Mouse (Mus musculus): ENCODE results near the gene Gm20388.

DNA sequence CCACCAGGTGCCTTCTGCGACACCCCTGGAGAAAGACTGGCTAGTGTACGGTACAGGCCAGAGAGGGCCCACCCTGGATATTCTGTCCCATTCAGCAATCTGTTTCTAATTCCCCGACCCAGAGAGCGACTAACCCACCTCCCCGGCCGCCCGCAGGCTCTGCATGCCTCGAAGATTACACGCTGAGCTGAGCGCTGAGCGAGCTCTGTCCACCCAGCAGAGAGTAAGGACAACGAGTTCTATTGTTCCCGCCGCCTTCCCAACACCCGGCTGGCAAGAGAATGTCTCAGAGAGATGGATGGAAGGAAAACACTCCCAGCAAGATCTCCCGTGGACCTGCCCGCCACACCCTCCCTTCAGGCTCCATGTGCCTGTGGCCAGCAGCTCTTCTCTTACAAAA lies 1522.8 kb downstream of the Gm20388 start:
- TF ChIP-seq CTCF (IDR thresholded peaks at IDR 0.05; ENCODE audit: low read depth) (no peak), EP300 (IDR thresholded peaks at IDR 0.05; ENCODE audit: low read depth) (no peak)

All from liver, embryonic 14.5 days (tissue).